Mouse (Mus musculus) cortical plate, adult 2 months (tissue): ENCODE results near the gene Acot5.

Experiments
- CTCF ChIP-seq: fragments of 200-500 bp; IDR thresholded peaks from 2 replicates; pipeline ENCODE4 v1.5.1; 2011; ENCODE audit warnings: mild to moderate bottlenecking, control low read depth, low read length; ENCODE audit not compliant: insufficient read depth; ENCODE audit errors: extremely low read depth
- POLR2A ChIP-seq: fragments of 200-500 bp; IDR thresholded peaks from 2 replicates; pipeline ENCODE4 v1.6.1; 2011; ENCODE audit warnings: mild to moderate bottlenecking, low read length, control low read depth; ENCODE audit not compliant: insufficient read depth; ENCODE audit errors: extremely low read depth

DNA sequence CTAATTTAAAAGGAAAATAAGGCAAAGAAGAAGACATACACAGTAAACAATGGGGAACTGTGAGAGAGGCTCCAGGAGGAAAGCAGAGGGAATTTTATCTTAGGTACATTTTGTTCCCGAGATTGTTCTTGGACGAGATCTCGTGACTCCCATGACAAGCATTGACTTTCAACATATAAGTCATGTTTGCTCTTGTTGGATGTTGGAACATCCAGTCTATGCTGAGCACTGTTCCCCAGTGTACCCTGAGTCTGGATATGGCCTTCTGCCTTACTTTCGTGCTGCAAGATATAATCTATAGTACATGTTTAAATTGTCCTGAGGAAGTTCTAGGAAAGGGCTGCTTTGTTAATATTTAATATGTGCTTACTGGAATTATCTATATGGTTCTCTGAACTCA, 15.5 kb downstream of the Acot5 start:
- no peak for TF ChIP-seq POLR2A
- TF ChIP-seq CTCF = no peak
